Mouse (Mus musculus): ENCODE results near the gene Ankrd31.
"Not testable (repeated sequence)": the region's sequence is repeated elsewhere in the genome, so short reads cannot be mapped to it uniquely, and the experiment has no call there.

Ankrd31 gene

DNA sequence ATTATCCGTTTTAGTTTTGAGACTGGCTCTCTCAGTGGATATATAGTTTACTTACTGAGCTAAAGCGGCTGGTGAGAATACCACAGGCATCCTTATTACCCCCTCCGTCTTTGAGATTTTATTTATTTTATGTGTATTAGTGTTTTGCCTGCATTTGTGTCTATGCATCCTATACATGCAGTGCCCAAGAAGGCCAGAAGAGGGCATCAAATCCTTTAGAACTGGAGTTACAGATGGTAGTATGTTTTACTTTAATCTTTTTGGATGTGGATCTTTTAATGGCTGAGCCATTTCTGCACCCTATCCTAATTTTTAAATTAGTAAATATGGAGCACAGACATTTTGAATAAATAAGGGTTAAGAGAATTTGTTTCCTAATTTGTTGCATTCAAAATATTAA, 107.1 kb downstream of the Ankrd31 start:
- peak; percentile 28 to 44 for DNase-seq (ENCODE audit: low spot score in 2 of 2)

DNA sequence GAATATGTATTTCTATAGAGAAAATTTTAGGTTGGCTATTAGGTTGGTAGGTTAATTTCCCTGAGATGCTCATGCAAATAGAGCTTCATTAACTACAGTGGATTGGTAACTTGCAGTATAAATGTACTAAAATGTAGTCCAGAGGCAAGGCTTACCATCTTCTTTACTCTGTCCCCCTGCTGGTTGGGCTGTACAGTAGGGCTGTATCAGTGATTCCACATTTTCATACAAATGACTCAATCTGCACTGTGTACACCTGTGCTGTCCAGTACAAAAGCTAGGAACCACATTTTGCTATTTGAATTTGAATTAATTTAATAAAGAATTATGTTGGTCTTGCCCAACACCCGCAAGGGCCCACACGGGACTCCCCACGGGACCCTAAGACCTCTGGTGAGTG, 111.1 kb downstream of the Ankrd31 start:
- DNase-seq (ENCODE audit: low spot score in 2 of 2): no peak

DNA sequence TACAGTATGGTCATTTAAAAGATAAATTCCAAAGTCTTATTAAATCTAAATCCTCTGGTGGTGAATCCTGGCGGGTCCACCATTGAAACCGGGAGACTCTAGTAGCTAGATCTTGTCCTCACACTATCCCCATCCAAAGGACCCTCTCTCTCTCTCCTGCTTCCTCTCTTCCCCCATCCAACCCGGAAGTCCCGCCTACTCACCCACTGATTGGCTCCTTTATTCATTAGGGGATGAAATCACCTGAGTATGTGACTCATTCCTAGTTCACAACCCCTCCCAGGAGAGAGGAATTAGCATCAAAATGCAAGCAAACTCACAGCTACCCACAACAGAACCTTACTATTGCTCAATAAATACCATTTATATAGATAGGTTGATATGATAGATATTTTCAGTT, 122.7 kb downstream of the Ankrd31 start:
- DNase-seq (ENCODE audit: low spot score in 2 of 2): no peak

DNA sequence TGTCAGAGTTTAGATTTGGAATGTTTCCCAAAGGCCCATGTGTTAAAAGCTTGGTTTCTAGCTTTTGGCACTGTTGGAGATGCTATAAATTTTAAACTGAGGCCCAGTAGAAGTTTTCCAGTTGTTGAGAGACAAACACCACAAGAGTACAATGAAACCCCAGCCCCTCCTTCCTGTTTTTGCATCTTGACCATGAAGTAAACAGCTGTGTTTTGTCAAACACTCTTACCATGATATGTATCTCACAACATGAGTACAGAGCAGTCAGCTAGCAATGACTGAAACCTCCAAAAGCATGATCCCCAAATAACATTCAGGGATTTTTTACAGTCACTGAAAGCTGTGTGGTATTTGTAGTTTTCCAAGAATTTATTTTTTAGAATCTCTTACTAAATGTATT, 126.0 kb downstream of the Ankrd31 start:
- DNase-seq (ENCODE audit: low spot score in 2 of 2): no peak

DNA sequence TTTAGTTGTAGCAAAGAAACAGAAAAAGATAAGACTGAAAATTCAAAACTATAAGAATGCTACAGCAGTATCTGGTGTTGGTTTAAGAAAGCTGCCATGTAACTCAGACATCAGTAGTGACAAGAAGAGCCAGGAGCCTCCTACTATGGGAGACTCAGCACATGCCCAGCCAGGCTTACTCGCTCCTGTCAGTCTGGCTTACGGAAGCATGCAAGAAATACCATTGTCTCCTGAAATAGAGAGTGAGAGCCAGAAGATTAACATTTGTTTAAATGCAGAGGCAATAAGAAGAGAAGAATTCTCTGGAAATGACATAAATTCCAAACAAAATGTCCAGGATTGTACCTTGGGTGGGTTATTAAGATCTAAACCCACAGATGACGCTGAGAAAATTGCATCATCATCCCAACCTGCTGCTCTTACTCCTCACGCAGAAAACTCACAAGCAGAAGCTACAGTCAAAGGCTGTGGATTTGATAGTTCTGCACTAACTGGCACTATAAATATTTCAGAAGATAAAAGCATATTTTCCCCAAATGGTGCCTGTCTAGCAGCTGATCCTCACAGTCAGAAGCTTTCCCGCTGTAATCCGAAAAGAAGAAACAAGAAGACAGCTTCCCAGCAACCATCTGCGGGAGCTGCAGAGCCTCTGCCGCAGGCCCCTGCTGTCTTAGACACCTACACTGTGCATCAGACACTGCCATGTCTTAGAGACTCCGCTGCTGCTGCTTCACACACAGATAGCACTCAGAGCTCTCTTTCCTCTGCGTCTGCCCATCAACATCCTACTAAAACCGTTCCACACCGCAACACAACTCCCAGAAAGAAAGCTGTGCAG, 130.4 kb downstream of the Ankrd31 start:
- no peak for DNase-seq (ENCODE audit: low spot score in 2 of 2)

DNA sequence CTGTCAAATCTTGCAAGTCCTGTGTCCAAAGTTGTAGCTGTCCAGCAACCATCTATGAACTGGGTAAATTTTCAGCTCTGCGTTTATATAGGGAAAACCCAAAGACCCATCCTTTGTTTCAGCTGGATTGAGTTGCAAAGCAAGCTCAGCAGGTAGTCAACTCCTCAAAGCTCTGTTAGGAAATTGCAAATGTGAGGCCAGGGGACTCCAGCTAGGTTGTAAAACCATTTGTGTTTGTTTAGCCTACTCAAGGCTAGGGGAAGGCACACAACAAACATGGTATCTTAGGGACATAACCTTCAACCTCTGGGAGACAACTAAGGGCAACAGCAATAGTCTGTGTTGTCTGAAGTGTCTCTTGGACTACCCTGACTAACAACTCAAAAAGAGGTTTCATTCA, 136.5 kb downstream of the Ankrd31 start:
- no peak for DNase-seq (ENCODE audit: low spot score in 2 of 2)

DNA sequence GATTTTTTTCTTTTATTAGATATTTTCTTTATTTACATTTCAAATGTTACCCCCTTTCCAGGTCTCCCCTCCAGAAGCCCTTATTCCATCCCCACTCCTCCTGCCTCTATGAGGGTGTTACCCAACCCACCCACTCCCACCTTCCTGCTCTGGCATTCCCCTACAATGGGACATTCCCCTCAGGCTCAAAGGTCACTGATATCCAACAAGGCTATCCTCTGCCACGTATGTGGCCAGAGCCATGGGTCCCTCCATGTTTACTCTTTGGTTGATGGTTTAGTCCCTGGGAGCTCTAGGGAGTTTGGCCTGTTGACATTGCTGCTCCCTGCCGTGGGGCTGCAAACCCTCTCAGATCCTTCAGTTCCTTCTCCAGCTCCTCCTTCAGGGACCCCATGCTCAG, 141.9 kb downstream of the Ankrd31 start:
- no peak for DNase-seq (ENCODE audit: low spot score in 2 of 2)

DNA sequence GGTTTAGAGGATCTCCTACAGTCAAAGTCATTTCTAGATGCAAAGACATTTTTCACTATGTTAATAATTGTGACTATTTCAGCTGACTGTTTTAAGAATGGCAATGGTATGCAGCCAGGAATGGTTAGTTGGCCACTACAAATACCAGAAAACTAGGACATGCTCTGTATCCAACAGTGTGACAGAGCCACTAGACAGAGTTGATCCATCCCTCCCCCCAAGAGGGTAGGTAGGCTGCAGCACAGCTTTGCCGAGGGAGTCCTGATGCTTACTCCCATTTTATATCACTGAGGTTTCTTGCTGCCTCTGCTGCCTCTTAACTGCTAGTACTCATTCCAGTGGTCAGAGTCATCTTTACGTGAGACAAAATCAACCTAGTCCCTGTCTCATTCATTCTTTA, 147.1 kb downstream of the Ankrd31 start:
- DNase-seq (ENCODE audit: low spot score in 2 of 2): no peak

DNA sequence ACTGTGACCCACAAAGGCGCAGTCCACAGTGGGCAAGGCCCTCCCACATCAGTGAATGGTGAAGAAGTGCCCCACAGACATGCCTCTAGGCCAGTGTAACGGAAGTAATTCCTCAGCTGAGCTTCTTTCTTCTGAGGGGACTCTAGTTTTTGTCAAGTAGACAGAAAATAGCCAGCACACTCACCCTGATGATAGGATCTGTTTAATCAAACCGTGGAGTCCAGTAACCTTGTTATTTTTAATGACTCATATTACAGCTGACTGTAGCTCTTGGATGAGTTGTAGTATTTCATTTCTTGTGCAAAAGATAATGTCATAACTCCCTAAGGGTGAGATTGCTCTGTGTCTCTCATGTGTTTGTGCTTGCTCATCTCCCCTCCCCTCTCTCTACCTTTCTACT, 158.6 kb downstream of the Ankrd31 start:
- DNase-seq (ENCODE audit: low spot score in 2 of 2): no peak

DNA sequence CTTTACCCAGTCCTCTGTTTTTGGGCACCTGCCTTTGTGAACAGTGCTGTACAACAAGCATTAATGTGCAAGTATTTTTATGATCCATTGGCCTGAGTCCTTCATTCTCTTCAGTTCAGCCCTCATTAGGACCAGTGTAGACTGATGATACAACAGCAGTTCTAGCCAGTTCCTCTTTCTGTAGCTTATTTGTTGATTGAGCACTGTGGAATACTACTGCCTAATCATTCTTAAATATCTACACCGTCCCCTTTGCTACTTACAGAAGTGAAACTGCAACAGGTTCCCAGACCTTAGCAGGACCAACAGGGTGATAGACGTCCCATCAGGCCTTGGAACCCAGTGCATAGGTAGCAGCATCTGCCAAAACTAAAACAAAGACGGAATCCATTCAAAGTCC, 163.1 kb downstream of the Ankrd31 start:
- DNase-seq (ENCODE audit: low spot score in 2 of 2): no peak

DNA sequence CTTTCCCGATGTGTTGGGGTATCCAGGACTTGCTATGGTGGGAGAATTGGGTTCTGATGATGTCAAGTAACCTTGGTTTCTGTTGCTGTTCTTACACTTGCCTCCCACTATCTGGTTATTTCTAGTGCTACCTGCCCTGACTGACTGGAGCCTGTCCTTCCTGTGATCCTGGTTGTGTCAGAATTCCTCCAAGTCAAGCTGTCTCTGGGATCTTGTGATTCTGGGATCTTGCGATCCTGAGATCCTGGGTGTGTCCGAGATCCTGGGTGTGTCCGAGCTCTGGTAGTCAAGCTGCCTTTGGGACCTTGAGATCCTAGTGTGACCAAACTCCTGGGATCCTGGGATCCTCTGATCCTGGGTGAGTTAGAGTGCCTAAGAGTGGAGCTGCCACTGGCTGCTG, 175.1 kb downstream of the Ankrd31 start:
- DNase-seq (ENCODE audit: low spot score in 2 of 2): not testable (repeated sequence)

DNA sequence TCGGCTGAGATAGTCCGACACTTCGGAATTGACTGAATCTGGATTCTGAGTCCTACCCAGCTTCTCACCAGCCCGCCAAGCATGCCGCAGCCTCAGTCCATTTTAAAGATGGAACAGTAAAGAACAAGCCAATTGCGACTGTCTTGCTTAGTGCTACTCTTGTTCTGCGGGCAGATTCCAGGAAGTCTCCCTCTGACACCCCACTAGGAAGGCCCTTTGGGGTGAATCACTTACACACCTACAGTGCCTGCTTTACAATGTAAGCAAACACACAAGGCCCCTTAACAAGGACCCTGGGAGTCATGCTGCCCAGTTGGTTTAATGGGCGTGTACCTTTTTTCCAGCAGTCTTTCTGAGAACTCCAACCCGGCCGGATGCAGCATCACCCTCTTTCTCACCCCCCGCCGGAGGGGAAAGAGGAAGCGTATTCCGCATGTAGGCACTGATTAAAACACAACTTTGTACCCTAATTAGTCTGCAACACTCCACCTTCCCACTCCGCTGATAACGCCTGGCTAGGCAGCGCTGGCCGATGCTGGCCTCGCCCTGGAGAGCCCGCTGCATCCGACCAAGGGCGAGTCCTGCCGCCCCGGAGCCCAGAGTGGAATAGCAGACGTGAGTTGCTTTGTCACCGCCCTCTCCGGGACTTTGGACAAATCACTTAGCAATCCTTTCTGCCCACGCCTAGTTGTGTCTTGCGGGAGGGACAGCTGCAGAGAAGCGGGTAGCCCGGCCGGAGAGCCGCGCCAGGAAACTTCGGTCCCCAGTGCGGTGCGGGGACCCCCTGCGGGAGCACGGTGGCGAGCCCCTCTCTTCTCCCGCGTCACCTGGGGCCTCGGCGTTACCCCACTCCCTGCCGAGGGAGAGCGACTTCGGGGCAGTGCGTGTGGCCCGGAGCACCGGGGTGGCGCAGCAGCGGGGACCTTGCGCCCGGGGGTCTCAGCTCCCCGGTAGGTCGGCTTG, 176.2 kb downstream of the Ankrd31 start, which contains the start of gene Gcnt4:
Gcnt4 (plus strand) TSS at position 691 of the 963 bp plus-strand sequence.
- DNase-seq (ENCODE audit: low spot score in 2 of 2): peak; percentile 5 to 12

DNA sequence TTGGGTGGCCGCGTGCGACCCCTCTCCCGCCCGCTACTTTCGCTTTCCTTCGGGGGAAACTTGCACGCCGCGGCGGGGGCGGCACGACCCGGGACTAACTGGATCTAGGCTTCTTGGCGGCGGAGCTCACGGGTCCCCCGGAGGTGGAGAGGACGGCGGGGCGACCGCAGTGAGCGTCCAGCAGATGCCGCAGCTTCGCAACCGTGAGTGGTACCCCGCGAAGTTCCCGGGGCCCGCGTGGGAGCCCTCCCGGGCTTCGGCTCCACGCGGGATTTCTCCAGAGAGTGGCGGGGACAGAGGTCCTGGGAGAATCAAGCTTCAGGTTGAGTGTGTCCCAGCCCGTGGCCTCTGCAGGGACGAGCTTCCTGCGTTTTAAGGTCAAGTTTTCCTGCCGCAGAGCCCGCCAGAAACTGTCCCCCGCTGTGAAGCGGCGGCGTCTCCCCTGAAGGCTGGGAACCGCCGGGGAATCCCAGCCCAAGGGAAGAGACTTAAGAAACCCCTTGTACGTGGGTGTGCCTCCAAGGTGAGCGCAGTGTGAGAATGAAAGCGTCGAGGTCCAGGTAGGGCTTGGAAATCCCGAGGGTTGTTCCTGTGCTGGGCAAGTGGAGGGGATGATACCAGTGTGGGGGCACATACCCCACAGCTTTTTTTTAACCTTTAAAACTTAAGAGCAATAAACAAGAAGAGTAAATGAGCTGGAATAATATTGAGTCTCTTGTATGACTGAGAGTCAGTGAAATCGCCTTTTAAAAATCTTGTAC, 177.1 kb downstream of the Ankrd31 start:
- DNase-seq (ENCODE audit: low spot score in 2 of 2): no peak

DNA sequence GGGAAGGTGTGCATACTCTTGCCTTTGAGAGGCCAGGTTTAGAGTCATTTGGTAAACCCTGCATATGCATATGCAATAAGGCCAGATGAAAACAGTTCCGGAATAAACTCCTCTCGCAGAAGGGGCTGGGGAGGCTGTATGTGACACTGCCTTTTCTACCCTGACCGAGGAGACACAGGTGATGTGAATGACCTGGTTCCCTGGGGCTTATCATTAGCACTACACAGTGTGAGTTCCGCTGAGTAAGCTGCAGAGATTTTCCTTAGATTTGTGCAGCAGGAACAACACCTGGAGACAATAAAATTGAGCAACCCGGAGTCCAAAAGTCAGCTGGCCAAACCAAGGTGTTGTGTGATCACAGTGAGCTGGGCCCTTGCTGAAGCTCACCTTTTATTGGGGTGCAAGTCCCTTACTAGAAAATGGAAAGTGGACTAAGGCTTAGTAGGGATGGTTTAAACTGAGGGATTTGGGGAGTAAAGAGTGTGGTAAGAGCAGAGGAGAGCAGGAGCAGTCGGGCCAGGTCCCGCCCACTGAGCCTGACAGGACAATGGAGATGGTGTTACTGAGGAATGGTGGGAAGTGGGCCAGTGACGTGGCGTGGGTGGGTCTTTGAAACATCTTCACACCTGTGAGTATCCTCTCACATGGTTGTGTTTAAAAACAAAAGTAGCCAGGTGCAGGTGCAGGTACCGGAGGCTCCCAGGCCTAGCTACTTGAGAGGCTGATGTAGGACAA, 178.1 kb downstream of the Ankrd31 start:
- DNase-seq (ENCODE audit: low spot score in 2 of 2): no peak

DNA sequence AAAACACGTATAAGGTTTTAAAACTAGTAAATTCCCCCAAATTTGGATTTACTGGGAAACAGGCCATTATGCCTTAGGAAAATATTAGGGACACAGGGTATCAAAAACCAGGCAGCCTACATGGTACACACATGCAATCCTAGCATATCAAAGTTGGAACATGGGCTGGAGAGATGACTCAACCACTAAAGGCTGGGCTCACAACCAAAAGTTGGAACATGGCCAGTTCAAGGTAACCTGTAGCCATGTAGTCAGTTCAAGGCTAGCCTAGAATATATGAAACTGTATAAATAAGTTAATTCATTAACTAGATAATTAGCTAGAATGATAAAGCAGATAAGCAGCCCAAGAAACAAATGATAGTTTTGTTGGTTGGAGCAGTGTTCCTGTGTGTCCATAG, 179.7 kb downstream of the Ankrd31 start:
- DNase-seq (ENCODE audit: low spot score in 2 of 2): no peak

DNA sequence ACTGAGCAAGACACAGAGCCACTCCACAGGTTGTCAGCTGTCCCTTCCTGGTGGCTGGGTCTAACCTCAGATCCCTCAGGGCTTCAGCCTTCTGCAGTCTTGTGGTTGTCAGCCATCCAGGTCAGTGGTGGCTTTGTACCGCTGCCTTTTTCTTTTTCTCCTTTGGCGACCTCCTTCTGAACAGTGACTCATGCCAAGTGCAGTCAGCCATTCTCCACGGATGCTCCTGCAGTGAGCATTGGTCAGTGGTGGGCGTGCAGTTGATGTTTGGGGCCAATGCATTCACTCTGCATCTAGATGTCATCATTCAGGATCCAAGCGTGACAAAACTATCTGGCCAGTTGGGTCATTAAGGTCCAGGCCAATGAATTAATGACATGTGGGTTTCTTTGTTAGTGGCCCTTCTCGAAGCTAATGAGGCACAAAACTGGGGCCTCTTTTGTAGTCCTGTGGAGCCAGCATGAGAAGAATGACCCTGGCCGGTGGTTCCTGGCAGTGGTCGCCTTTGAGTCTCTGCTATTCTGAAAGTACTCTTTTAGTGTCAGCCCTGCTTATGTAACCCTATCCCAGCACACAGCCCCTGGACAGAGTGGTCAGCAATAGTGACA, 180.5 kb downstream of the Ankrd31 start:
- no peak for DNase-seq (ENCODE audit: low spot score in 2 of 2)

DNA sequence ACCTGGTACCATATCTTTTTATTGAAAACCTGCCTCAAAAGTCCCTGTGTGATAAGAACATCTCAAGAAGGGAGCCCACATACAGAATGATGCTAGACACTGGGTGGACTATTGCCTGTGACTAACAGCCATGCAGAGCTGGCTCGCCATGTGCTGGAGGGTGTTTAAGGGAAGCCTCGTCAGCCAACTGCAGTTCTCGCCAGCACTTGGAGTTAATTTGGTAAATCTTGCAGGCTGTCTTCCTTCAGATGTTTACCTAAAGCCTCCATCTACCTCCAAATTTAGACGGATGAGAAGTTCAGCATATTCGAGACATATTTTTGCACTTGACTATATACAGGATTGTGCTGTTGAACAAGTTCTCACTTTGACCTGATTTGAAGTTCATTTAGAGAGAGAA, 184.7 kb downstream of the Ankrd31 start:
- DNase-seq (ENCODE audit: low spot score in 2 of 2): no peak

DNA sequence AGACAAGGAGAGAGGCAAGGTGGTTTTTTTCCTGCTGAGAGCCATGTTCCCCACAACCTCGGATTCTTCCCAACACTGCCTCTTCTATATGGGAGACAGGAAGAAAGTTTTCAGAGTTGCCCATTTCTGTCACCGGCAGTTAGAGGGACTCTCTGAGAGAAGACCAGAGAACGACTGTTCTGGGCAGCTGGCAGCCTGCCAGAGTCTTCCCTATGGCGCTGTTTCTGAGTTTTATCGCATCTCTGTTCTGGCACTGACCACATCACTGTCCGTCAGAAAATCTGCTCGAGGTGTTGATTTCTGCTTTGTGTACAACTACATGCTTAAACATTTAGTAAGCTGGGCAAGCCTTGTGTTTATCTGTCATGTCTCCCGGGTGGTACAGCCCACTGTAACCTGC, 185.3 kb downstream of the Ankrd31 start:
- DNase-seq (ENCODE audit: low spot score in 2 of 2): no peak

DNA sequence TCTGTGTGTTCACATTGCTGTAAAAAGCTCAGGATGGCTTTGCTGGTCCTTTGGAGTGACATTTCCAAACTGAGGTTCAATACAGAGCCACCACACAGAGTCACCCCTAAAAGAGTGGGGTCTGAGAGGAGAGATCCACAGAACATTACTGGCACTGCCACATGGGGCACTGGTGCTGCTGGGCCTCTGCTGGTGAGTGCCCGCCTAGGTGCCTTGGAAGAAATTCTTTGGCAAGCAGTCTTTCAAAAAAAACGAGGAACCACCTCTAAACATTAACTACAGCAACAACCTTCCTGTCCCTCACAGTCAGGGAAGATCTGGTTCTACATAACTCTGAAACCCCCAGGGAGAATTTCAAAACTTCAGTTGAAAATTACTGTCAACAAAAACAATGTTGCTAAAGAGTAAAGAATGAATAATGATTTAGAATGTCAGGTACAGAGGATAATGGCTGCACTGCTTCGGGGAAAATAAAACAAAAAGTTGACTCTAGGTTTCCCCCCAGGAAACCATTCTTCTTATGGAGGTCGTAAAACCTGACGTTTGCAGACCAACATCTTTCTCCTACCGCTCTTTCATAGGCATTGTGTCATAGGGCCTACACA, 188.2 kb downstream of the Ankrd31 start:
- DNase-seq (ENCODE audit: low spot score in 2 of 2): no peak

DNA sequence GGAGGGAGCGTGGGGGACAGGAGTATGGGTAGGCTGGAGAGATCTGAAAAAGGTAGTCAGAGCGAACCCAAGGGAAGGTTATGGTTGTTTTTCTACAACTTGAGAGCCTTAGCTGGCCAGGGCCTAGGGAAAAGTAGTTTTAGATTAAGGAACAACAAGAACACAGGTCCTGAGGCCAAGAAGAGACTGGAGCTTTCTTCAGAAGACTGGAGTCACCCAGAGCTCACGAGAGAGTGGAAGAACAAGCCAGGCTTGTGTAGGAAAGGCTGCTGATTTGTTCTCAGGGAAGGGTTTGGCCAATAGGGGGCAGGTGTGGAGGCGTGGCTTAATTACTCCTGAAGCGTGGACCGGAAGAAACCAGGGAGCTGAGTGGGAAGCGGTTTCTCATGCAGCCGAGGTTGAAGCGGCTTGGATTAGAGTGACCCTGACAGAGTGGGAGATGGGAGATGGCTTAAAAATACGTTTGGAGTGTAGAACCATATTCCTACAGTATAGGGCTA, 189.0 kb downstream of the Ankrd31 start:
- DNase-seq (ENCODE audit: low spot score in 2 of 2): no peak

Data from natural killer cell, adult 2 months (primary cell).